Mouse (Mus musculus): ENCODE measurements around the gene Coa4. TPM values are rescaled to one million over a fixed set of nuclear protein-coding genes. Genes with fewer than 3 reads are reported as not detected.

Coa4 gene
- total RNA-seq, 2 experiments from 2014 or later = 1.7 to 6.7 TPM

DNA sequence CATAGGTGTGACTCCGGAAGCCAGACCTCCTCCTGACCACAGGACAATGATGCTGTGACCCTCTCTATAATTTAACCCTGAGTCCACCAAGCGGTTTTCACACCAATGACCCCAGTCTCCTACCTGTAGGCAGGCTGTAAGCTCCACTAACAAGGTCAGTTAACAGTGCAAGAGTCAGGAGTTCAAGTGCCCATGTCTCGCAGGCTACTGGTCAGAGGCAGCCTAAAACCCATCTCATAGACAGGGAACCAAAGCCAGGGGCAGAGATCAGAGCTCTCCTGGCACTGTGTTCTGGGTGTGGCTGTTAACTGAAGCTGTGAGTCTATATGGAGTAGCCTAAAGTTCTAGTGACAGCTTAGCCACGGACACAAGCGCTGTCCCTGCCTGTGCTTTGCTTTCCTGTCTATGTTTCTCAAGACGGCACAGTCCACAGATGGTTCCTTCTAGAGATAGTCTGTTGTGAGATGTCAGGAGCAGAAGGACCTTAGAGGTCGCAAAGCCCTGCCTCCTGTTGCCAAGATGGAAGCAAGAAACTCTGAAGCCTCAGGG is 34.4 kb upstream of the Coa4 start:
- ATAC-seq (replicated peaks; ENCODE audit: low FRiP score, poor library complexity, severe bottlenecking) = peak; percentile 8

DNA sequence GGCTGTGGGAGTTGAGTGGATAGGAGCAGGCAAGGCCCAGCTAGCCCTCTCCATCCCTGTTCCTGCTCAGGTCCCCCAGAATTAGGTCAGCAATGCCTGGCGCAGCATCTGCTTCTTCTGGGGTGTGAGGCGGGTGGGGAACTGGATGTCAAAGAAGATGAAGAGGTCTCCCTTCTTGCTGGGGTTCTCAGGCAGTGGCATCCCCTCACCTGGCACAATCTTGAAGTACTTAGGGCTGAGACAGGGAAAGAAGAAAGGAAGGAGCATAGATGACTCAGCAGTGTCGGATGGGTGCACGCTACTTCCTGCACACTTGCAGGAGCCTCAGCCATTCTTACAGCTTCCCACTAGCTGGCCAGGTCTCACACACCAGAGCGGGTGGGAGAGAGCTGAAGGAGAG is 33.8 kb upstream of the Coa4 start:
- peak; percentile 8 for ATAC-seq (replicated peaks; ENCODE audit: low FRiP score, poor library complexity, severe bottlenecking)

DNA sequence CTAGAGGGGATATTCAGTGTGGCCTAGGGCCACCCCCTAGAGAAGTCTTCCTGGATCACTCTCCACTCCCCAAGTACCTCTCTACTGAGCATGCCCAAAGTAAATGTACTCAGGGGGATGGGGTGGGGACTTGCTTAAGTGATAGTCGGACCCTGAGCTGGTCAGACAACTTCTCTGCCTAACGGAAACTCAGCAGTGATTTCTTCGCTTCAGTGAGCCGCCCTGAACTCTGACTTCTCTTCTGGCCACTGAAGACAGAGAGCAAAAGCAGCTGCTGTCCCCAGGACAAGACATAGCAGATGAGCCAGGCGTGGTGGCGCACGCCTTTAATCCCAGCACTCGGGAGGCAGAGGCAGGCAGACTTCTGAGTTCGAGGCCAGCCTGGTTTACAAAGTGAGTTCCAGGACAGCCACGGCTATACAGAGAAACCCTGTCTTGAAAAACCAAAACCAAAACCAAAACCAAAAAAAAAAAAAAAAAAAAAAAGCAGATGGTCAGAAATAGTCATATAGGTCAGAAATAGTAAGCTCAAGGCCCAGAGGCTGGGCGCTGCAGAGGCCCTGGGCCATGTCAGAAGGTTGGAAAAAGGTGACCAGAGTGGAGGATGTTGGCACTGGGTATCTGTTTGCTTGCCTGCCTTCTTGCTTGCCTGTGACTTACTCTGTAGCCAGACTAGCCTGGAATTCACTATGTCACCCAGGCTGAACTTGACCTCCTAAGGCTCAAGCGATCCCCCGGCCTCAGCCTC is 32.0 kb upstream of the Coa4 start:
- no peak for ATAC-seq (replicated peaks; ENCODE audit: low FRiP score, poor library complexity, severe bottlenecking)

DNA sequence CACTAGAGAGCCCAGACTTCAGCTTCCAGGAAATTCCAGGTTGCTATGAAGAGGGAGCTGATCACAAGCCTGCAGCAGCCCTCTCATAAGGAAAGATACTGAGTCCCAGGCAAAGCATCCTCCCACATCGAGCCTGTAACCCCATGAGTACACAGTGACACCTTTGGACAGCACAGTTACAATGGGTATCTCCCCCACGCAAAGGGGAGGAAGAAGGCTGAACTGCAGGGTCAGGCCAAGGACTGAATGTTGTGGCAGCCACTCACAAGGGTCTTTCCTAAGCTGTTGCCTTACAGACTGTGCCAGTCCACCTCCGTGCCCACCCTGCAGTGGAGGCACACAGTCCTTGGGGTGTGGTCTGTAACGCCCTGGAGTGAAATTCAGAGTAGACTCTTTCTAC is 30.4 kb upstream of the Coa4 start:
- no peak for ATAC-seq (replicated peaks; ENCODE audit: low FRiP score, poor library complexity, severe bottlenecking)

DNA sequence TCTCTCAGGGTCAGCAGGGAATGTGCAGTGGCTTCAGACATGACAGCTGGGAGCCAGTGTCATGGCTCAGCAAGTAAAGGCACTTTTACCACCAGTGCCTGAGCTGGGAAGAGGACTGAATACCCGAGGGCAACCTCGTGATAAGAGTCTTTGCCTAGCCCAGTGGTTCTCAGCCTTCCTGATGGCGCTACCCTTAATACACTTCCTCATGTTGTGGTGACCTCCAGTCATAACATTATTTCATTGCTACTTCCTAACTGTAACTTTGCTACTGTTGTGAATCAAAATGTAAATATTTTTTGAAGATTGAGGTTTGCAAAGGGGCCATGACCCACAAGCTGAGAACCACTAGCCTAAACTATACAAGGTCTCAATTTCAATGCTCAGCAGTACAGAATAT is 28.2 kb upstream of the Coa4 start:
- no peak for ATAC-seq (replicated peaks; ENCODE audit: low FRiP score, poor library complexity, severe bottlenecking)

DNA sequence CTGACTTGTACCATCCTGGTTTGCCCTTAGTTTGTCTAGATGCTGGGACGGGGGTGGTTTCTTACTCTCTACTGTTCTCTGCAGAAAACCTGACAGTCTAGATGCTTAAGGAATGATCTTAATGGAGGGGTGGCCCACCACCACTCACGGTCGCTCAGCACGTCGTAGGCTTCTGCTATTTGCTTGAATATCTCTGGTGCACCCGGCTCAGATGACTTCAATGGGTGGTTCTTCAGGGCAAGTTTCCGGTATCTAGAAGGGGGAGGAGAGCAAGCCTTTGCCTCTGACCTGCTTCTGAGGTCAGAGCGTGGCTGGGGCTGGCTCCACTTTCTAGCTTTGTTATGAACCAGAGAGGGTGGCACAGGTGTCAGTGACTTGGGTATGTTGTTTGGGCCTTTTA is 25.3 kb upstream of the Coa4 start:
- ATAC-seq (replicated peaks; ENCODE audit: low FRiP score, poor library complexity, severe bottlenecking) = no peak

DNA sequence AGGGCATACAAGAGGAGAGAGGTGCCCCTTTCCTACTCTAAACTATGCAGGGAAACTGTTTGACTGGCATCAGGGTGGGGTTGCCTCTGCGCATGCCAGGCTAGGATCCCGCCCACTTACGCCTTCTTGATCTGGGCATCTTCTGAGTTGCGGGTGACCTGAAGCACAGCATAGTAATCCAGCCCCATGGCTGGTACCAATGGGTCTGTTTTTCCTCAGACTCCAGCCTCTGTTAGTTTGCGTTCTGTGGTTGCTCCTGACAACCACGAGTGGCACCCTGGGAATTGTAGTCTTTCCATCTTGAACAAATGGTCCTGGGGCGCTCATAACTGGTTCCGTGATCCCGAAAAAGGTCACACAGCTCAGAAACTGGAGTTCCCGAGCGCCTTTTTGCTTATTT is 22.3 kb upstream of the Coa4 start, which contains the start of gene Dnajb13:
TSS of gene Dnajb13 (minus strand) at position 388 of the 400 bp plus-strand sequence.
- ATAC-seq (replicated peaks; ENCODE audit: low FRiP score, poor library complexity, severe bottlenecking) = 0 out of 2 replicates have a peak, but pooled peaks have one; percentile 19

DNA sequence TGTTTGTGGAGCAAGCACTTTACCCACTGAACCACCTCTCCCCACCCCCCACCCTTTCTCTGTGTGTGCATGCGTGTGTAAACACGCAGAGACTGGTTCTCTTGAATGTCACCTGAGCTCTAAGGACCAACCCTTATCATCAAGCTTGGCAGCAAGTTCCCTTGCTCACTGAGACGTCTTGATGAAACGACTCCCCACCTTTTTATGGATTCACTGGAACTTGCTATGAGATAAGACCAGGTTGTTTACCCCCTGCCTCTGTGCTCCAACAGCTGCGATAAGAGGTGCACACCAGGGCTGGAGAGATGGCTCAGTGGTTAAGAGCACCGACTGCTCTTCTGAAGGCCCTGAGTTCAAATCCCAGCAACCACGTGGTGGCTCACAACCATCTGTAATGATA is 16.7 kb upstream of the Coa4 start:
- ATAC-seq (replicated peaks; ENCODE audit: low FRiP score, poor library complexity, severe bottlenecking) = no peak

DNA sequence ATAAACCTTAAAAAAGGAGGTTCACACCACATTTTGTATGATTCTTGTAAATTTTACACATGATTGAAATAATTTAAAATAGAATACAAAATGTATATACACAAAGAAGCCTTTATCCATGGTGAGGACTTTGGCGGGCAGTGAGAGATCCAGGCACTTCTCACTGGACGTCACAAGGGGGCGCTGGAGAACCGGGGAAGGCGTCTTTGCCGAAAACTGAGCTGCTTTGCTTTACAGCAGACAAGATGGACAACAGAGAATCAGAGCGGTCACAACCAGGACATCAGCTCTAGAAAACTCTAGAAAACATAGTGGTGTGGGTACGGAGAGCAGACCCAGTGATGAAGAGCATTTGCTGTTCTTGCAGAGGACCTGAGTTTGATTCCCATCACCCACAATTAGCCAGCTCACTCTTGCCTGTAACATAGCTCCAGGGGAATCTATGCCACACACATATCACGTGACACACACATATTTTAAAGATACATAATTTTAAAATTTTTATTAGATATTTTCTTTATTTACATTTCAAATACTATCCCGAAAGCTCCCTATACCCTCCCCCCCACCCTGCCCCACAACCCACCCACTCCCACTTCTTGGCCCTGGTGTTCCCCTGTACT is 16.1 kb upstream of the Coa4 start:
- peak; percentile 93 for ATAC-seq (replicated peaks; ENCODE audit: low FRiP score, poor library complexity, severe bottlenecking)

DNA sequence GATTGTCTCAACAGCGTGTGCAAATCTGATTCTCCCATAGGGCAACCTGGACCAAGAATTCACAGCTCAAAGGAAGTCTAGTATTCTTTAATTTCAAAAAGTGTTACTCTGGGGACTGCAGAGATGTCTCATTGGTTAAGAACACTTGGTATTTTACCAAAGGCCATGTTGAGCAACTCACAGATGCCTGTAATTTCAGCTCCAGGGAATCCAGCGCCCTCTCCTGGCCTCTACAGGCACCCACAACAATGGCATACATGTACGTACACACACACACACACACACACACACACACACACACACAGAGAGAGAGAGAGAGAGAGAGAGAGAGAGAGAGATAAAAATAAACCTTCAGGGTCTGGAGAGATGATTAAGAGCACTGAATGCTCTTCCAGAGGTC is 14.6 kb upstream of the Coa4 start:
- ATAC-seq (replicated peaks; ENCODE audit: low FRiP score, poor library complexity, severe bottlenecking) = no peak

DNA sequence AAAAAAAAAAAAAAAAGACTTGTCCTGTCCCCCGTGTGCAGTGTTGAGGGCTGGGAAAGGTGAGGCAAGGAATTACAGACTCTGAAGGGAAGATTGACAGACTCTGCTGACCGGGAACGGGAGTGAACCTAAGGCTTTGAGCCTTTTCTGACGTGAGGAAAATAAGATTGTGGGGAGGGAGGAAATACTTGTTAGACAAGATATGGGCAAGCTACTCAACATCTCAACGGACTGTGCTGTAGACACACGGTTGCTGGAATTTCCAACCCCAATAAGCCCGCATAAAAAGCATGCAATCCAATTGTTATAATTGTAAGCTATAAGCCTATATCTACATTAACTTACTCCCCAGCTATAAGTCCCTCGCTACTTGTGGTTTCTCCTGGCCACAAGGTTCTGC is 12.2 kb upstream of the Coa4 start:
- ATAC-seq (replicated peaks; ENCODE audit: low FRiP score, poor library complexity, severe bottlenecking) = no peak

DNA sequence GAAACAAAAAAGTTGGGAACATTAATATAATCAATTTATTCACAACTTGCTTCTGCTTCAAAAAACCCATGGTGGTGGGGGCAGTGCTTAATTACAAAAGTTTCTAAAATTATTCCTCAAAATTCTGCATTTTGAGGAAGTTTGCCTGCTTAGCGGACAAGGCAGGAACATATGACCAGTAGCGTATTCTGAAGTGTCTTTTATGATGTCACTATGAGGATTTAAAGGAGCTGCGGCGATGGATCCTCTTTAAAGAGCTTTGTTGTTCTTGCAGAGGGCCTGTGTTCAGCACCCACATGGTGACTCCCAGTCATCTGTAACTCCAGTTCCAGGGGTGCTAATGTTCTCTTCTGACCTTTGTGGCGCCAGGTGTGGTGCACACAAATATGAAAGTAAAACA is 6.1 kb upstream of the Coa4 start:
- ATAC-seq (replicated peaks; ENCODE audit: low FRiP score, poor library complexity, severe bottlenecking) = no peak

DNA sequence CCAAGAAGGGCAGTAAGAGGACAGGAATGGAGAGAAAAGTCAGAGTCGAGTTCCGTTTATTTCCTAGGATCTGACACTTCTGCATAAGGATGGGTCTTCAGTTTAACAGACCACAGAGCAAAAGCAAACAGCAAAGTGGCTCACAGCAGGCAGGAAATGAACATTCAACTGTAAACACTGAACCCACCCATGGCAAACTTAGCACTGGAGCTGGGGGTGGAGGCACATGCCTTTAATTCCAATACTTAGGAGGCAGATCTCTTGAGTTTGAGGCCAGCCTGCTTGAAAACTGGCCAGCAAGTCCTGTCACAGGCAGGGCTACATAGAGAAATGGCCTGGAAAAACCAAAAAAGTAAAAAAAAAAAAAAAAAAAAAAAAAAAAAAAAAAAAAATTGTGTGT is 3.4 kb upstream of the Coa4 start:
- no peak for ATAC-seq (replicated peaks; ENCODE audit: low FRiP score, poor library complexity, severe bottlenecking)

DNA sequence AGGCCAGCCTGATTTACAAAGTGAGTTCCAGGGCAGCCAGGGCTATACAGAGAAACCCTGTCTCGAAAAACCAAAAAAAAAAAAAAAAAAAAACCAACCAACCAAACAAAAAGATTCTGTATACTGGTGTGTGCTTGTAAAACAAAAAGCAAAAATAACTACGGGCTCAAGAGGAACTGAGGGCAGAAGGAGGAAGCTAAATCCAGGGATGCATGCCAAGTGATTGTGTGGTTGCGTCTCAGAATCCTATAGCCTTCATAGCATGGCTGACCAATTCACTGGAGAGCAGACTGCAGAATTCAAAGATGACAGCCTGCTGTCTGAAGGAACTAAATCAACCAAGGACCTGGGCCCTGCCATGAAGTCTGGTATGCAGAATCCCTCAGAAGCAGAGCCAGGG is 2.7 kb upstream of the Coa4 start:
- ATAC-seq (replicated peaks; ENCODE audit: low FRiP score, poor library complexity, severe bottlenecking) = no peak

DNA sequence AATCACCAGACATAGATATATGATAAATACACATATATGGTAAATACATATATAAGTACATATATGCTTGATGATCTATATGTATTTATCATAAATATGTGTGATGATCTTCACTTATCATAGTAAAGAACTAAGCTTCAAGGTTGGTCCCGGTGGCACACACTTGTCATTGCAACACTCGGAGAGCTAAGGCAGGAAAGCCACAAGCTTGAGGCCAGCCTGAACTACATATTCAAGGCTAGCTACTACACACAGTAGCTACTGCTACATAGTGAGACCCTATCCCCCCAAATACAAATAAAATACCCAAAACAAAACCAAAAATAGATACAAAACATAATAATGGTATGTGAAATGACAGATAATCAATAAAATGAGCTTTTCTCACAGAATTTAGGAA is 1.0 kb upstream of the Coa4 start:
- no peak for ATAC-seq (replicated peaks; ENCODE audit: low FRiP score, poor library complexity, severe bottlenecking)

DNA sequence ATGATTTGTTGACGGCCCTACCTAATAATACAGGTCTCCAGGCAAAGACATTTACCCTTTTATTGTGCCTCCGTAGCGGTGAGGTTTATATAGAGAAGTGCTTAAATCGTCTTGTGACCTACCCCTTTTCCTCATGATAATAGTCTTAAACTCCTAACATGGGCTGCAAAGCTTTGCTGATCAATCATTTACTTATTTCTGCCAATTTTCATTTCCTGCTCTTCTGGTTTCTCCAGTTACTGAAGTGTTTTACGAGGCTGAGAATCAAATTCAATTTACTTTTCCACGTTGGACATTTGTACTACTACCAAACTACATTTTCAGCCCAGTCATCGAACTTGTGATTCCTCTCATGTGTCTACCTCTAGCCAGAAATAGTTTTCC is 640 bp downstream of the Coa4 start:
- ATAC-seq (replicated peaks; ENCODE audit: low FRiP score, poor library complexity, severe bottlenecking) = no peak

DNA sequence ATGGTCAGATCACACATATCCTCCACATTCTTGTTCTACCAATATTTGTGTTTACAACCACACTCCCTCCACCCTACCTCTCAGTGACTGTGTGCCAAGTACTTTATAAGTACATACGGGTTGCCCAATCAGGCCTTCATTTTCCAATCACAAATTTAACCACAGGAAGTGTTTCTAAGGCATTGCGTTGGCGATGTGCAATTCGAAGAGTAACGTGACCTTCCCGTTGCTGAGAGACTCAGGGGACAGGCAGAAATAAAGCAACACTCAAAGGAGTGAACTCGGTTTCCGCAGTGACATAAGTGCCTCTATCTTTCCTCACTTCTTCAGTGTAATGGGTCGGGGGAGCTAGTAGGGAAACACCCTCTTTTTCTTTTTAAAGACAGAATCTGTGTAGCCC is 2.6 kb downstream of the Coa4 start:
- no peak for ATAC-seq (replicated peaks; ENCODE audit: low FRiP score, poor library complexity, severe bottlenecking)

DNA sequence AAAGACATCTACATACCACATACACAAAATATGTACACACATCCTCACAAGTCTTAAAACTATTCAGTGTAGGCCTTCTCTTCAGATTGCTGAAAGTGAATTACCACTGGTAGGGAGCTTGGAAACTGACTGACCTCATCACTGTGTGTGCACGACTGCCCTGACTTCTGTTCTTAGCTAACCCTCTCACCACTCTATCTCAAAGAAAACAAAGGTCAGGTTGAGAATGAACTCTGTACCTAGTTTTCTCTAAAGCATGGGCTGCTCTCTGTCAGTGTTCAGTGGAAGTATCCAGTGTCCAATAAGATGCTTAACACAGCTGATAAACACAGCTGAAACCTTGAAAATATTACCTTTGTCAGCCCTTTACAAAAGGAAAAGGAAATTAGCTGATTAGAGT is 7.6 kb downstream of the Coa4 start:
- ATAC-seq (replicated peaks; ENCODE audit: low FRiP score, poor library complexity, severe bottlenecking) = no peak

DNA sequence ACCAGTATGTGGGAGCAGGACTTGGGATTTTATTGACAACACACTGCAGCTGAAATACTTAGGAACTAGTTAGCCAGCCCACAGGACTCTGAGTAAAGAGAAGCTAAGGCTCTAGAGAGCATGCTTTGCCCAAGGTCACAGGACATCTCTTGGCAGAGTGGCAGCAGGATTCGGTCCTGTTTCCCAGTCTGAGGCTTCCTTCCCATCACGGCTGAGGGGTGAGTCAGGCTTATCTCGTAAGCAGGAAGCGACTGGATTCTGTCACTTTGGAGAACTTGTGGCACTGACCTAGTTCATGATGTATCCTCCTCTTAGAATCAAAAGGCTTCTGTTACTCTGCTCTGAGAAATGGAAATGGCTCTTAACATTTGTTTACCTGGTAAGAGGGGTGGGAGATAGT is 10.8 kb downstream of the Coa4 start:
- no peak for ATAC-seq (replicated peaks; ENCODE audit: low FRiP score, poor library complexity, severe bottlenecking)

DNA sequence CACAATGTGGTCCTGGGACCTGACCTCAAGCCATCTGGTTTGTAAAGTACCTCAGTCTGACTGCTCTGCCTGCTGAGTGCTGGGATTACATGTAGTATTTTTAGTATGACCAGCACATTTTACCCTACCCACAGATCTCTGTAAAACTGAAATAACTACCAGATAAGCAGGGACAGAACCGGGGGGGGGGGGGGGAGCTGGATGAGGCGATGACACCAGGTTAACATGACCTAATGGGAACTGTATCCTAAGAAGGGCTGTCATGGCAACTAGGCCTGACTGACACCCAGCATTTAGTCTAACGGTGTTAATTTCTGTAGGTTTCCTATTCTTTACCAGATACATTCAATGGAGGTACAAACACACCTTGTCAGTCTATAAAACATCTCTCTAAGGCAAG is 12.9 kb downstream of the Coa4 start:
- ATAC-seq (replicated peaks; ENCODE audit: low FRiP score, poor library complexity, severe bottlenecking) = no peak

DNA sequence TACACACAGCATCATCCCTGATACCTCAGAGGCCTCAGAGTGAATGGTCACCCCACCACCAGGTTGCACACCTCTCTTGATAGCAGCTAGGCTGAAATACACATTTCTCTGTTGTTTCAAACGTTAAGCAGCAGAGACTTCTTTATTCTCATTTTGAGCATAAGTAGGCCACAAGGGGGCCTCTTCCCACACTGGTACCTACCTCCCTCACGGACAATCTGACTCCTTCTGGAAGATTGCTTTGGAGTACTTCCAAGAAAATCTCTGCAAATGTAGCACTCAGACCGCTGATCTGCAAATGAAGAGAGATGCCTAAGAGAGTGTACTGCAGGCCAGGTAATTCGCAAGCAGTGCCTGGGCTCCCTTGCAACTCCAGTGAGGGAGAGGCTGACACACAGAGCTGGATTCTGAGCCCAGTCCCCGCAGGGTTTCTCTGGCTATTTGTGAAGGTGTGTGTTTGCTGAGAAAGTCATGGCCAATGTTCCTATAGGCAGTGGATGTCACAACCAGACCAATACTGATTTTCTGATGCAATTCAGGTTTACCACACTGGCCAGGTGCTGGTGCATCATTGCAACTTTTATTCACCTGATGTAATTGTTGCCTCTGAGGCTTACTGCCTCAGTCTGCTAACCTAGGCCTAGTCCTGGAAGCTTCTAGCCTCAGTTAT is 13.6 kb downstream of the Coa4 start:
- no peak for ATAC-seq (replicated peaks; ENCODE audit: low FRiP score, poor library complexity, severe bottlenecking)

All from erythroblast, adult 5-6 weeks (primary cell).